Mouse (Mus musculus) stomach, embryonic 16.5 days (tissue): ENCODE measurements around the gene Catsperg2. TPM values are rescaled to one million over a fixed set of nuclear protein-coding genes. Genes with fewer than 3 reads are reported as not detected.
A peak's percentile ranks its signal among the peaks of the same experiment; 100 is the strongest.
"Not testable (repeated sequence)": the region's sequence is repeated elsewhere in the genome, so short reads cannot be mapped to it uniquely, and the experiment has no call there.

Experiments
- ATAC-seq: fragments of 200-750 bp; cut with Nextera tagmentation; 2 replicates; pipeline ENCODE4 v1.8.0; 2017; ENCODE audit warnings: moderate number of reproducible peaks, moderate TSS enrichment; ENCODE audit not compliant: insufficient read depth, low FRiP score
- H3K27ac ChIP-seq: fragments of 300-500 bp; sonication (generic); 2 replicates; pipeline ENCODE4 v1.5.1; 2014; ENCODE audit warnings: low read length
- H3K27me3 ChIP-seq: fragments of 300-500 bp; sonication (generic); 2 replicates; pipeline ENCODE4 v1.6.1; 2014; ENCODE audit warnings: low read length, control low read depth, mixed read lengths; ENCODE audit not compliant: control insufficient read depth, insufficient read depth
- H3K36me3 ChIP-seq: fragments of 300-500 bp; sonication (generic); 2 replicates; pipeline ENCODE4 v1.6.1; 2014; ENCODE audit warnings: low read length; ENCODE audit not compliant: control insufficient read depth, insufficient read depth
- H3K4me1 ChIP-seq: fragments of 300-500 bp; sonication (generic); 2 replicates; pipeline ENCODE4 v1.6.1; 2014; ENCODE audit warnings: low read length, control low read depth, mixed read lengths; ENCODE audit not compliant: control insufficient read depth, insufficient read depth
- H3K4me2 ChIP-seq: fragments of 300-500 bp; sonication (generic); 2 replicates; pipeline ENCODE4 v1.6.1; 2014; ENCODE audit warnings: low read depth, low read length, mixed read lengths
- H3K4me3 ChIP-seq: fragments of 300-500 bp; sonication (generic); replicated peaks from 2 replicates; pipeline ENCODE4 v1.5.1; 2014; ENCODE audit warnings: mild to moderate bottlenecking, low read length
- H3K9ac ChIP-seq: fragments of 300-500 bp; sonication (generic); 2 replicates; pipeline ENCODE4 v1.6.1; 2014; ENCODE audit warnings: low read length
- H3K9me3 ChIP-seq: fragments of 300-500 bp; sonication (generic); replicated peaks from 2 replicates; pipeline ENCODE4 v1.6.1; 2016; ENCODE audit warnings: low read length, control low read depth; ENCODE audit not compliant: control insufficient read depth
- WGBS: fragments of 180-500 bp; shearing (Covaris S2); extraction: QIAGEN DNeasy Blood & Tissue Kit; methylation state at CpG from one replicate; pipeline ENCODE4 v1.1.7; 2014; 5-methylcytosine and 5-hydroxymethylcytosine counted together
- microRNA counts: library from miRNA; unstranded; fragments of <30 nt; microRNA quantifications from one replicate; lab custom pipeline; 2016
- microRNA-seq: library from miRNA; unstranded; fragments of <30 nt; microRNA quantifications from one replicate; pipeline ENCODE4, GENCODE M21; 2016
- polyA plus RNA-seq: library from polyadenylated mRNA; unstranded; fragments of >200 nt; fragmentation: Nextera tagmentation; extraction: Ambion mirVana; gene quantifications from 2 replicates; pipeline ENCODE4 v1.2.1, GENCODE M21; 2015

Catsperg2 gene
- polyA plus RNA-seq, 1 experiment from 2014 or later, result 0.14 TPM

DNA sequence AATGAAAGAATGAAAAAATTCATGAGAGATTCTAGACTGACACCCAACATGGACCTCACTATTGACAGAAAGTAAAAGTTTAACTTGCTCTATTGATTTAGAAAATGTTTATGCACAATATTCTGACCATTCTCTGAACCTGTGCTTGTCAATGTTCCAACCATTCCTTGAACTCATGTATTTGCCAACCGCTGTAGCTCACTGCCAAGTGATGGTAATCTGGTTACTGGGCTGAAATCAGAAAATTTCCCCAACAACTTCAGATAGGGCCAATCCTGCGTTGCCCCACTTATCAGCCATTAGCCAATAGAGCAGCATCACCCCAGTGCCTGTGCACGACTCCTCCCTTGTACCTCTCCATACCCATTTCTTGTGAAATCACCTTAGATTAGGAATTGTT lies 15.4 kb upstream of the Catsperg2 start:
- Histone ChIP-seq H3K27ac (no peak overlapping the region), H3K27me3 (no peaks in the 10 kb centered on the region), H3K36me3 (no peaks in the 10 kb centered on the region), H3K9me3 (no peaks in the 10 kb centered on the region), H3K9ac (no peak overlapping the region), H3K4me2 (no peak overlapping the region), H3K4me3 (no peak overlapping the region), H3K4me1 (no peaks in the 10 kb centered on the region)
- 72% methylated on average over 3 of the region's 3 CpGs for WGBS
- ATAC-seq, result no peak

DNA sequence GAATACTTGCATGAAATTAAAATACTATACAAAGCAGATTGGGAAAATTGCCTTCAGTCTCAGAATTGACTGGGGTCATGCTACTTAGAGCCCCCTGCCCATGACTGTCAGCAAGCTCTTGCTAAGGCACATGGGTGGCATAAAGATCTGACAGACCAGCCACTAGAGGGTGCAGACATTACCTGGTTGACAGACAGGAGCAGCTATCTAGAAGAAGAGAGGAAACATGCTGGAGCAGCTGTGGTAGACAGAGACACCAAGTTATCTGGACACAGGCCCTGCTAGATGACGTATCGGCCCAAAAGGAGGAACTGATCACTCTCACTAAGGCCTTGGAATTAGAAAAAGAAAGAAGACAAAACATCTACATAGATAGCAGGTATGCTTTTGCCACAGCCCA lies 1.2 kb upstream of the Catsperg2 start:
- H3K9me3 ChIP-seq, result peaks cover 11% of the 10 kb centered on the region
- H3K27me3 ChIP-seq, result no peaks in the 10 kb centered on the region
- H3K4me2 ChIP-seq, result no peak overlapping the region
- no peak overlapping the region for H3K9ac ChIP-seq
- no peaks in the 10 kb centered on the region for H3K36me3 ChIP-seq
- 88% methylated on average over 2 of the region's 2 CpGs for WGBS
- no peak for ATAC-seq
- H3K4me1 ChIP-seq, result no peaks in the 10 kb centered on the region
- no peak overlapping the region for H3K4me3 ChIP-seq
- H3K27ac ChIP-seq, result no peak overlapping the region

DNA sequence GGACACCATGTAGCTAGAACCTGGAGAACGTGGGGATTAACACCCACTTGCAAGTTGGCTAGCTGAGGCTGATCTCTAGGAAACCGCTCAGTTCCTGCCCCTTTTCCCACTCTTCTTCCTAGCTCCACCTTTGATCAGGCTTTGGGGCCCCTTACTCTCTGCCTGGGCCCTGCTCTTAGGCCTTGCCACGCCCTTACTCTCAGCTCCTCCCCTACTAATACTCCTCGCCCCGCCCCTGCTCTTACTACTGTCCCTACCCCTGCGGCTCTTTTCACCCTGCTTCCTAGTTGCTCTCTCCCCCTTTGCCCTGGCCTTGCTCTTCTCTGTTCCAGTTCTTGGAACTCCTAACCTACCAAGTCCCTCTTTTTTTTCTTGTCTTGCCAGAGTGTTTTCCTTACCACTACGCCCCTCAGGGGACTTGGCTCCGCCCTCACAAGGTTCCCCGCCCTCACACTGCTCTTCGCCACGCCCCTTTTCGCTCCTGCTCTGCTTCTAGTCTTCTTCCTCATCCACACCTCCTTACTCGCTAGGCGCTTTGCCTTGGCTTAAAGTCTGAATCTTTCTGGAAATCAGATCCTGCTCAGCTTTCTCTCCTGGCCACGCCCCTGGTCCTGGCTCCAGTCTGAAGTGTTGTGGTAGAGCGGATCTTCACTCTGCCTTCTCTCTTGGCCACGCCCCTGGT lies 1.2 kb downstream of the Catsperg2 start:
- not testable (repeated sequence) for H3K36me3 ChIP-seq, ATAC-seq, H3K9ac ChIP-seq, H3K9me3 ChIP-seq, H3K27me3 ChIP-seq, H3K4me3 ChIP-seq, H3K27ac ChIP-seq, H3K4me1 ChIP-seq
- H3K4me2 ChIP-seq, result peak overlapping the region; percentile 21; the same call in 1 of the 2 replicates
- 19% methylated on average over 16 of the region's 17 CpGs for WGBS

DNA sequence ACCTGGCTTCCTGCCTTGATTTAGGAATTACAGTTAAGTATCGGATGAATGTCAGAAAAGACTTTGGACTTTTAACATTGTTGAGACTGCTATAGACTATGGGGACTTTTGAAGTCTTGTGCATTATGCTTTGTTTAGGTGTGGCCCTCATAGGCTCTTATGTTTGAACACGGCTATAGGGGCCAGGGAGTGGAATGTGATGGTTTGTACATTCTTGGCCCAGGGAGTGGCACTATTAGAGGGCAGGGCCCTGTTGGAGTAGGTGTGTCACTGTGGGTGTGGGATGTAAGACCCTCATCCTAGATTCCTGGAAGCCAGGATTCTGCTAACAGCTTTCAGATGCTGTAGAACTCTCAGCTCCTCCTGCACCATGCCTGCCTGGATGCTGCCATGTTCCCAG lies 17.9 kb downstream of the Catsperg2 start:
- not testable (repeated sequence) for H3K27ac ChIP-seq, H3K4me2 ChIP-seq, H3K27me3 ChIP-seq, H3K9ac ChIP-seq, H3K9me3 ChIP-seq, H3K4me3 ChIP-seq, H3K36me3 ChIP-seq, H3K4me1 ChIP-seq
- ATAC-seq, result peak; percentile 50; the same call in 1 of the 2 replicates
- WGBS, result 70% methylated on average over 2 of the region's 2 CpGs

DNA sequence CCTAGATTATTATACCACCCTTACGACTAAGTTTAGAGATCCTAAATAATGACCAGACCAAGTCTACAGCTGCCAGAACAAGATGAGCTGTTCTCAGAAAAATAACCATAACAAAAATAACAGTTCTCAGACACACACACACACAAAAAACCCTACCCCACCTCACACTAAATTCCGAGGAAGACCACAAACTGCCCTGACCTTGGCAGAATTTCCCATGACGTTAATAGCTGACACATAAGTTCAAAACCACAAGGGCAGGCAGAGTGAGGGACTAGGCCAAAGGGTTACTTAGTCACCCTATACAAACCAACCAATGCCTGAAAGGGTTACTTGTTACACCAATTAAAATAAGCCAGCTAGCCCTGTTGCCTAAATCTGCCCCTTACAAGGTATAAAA lies 31.6 kb downstream of the Catsperg2 start:
- not testable (repeated sequence) for H3K9me3 ChIP-seq, H3K4me1 ChIP-seq, H3K4me3 ChIP-seq, H3K27ac ChIP-seq, ATAC-seq, H3K36me3 ChIP-seq, H3K27me3 ChIP-seq, H3K4me2 ChIP-seq, H3K9ac ChIP-seq
- 72% methylated on average over 3 of the region's 3 CpGs for WGBS

DNA sequence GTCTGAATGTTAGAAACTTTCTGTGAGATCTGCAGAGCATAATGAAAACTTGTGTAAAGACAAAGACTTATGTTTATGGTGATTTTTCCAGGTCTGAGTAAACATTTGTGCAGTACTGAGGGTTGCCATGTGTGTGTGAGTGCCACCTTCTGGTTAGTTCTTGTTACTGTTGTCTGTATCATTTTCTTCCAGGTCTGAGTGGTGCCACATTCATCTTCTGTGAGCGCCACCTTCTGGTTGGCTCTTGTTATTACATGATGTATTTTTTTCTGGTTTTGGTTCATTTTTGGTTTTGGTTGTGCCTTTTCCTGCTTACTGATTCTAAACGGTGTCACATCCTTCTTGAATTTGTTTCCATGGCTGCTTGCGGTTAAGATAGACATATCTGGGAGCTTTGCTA lies 45.0 kb downstream of the Catsperg2 start:
- Histone ChIP-seq H3K4me2 (no peak overlapping the region), H3K4me1 (no peaks in the 10 kb centered on the region), H3K36me3 (no peaks in the 10 kb centered on the region), H3K9ac (no peak overlapping the region), H3K4me3 (no peak overlapping the region), H3K27ac (no peak overlapping the region), H3K9me3 (peaks cover 12% of the 10 kb centered on the region), H3K27me3 (no peaks in the 10 kb centered on the region)
- no peak for ATAC-seq
- WGBS, result 67% methylated on average over 3 of the region's 3 CpGs

MicroRNA genes within 50 kb of the gene (microRNA counts, 519-probe panel; counts per million panel counts)
- microRNA mmu-miR-1964 (lab: Ali Mortazavi, UCI), result 1,565 counts per million, percentile 20 among the panel's probes with 10 or more counts

Small RNA genes lying within 50 kb of the gene (microRNA-seq; reads per million reads assigned to microRNA genes)
- 4.0 reads per million, percentile 22 among the genes with 10 or more reads in this experiment for gene Mir1964

Other genes with a start within 250 kb of the Catsperg2 start
- gene Sipa1l3, start 208.4 kb downstream of the Catsperg2 start, polyA plus RNA-seq, result 18.4 and 22.2 TPM in 2 replicates
- gene Zfp84, start 41.5 kb upstream of the Catsperg2 start, polyA plus RNA-seq, result 11.8 and 12.4 TPM in 2 replicates
- gene Zfp30, start 57.0 kb upstream of the Catsperg2 start, polyA plus RNA-seq, result 5.1 and 5.4 TPM in 2 replicates
- gene Zfp790, start 89.1 kb upstream of the Catsperg2 start, polyA plus RNA-seq, result 13.0 and 13.4 TPM in 2 replicates
- gene Zfp940, start 126.6 kb upstream of the Catsperg2 start, polyA plus RNA-seq, result 4.7 and 4.9 TPM in 2 replicates
- 6.1 and 7.1 TPM in 2 replicates for gene Zfp420, start 132.9 kb upstream of the Catsperg2 start, polyA plus RNA-seq
- gene Zfp27, start 179.5 kb upstream of the Catsperg2 start, polyA plus RNA-seq, result 8.4 and 10.2 TPM in 2 replicates
- gene Zfp383, start 181.2 kb upstream of the Catsperg2 start, polyA plus RNA-seq, result 4.0 and 4.2 TPM in 2 replicates
- gene Zfp74, start 227.1 kb upstream of the Catsperg2 start, polyA plus RNA-seq, result 8.1 and 8.8 TPM in 2 replicates